Mouse (Mus musculus) liver, adult 2 months (tissue): ENCODE results near the gene Fkbp3.

Experiments
- CTCF ChIP-seq: fragments of 200-500 bp; IDR thresholded peaks from 2 replicates; pipeline ENCODE4 v1.5.1; 2011; ENCODE audit warnings: low read depth, low read length, control low read depth
- POLR2A ChIP-seq: fragments of 200-500 bp; IDR thresholded peaks from 2 replicates; pipeline ENCODE4 v1.6.1; 2011; ENCODE audit warnings: low read length, control low read depth; ENCODE audit not compliant: insufficient read depth; ENCODE audit errors: extremely low read depth

GRCm38 (mm10) chr12:65072911-65073610 lies 746 bp downstream of the Fkbp3 start:
- TF ChIP-seq CTCF (no peak), POLR2A (no peak)
